ENCODE assay signal across 12 mouse cellular contexts in genomic region chr11:50265931-50266330, GRCm38 (mm10). TPM values are rescaled to one million over a fixed set of nuclear protein-coding genes. Genes with fewer than 3 reads are reported as not detected.
DNase-seq lines count a peak whose midpoint lies in the region; ATAC-seq and TF ChIP-seq lines count a peak whose summit lies in the region.
"Had no signal": no experiment of that assay in that cellular context is flagged by ENCODE, and none has a peak within 500 bp of the region (broad histone marks: within the 10 kb centered on the region; RNA-seq: fewer than 3 reads in every experiment).

No protein-coding gene starts in this region.

- peak; percentile 40; the same call in 1 of the 2 replicates for ATAC-seq in granulocyte monocyte progenitor cell, adult 5-6 weeks (replicated peaks; ENCODE audit: poor library complexity, severe bottlenecking)
- no peak for ATAC-seq in heart, embryonic 11.5 days (replicated peaks; ENCODE audit: insufficient number of reproducible peaks, low FRiP score, low TSS enrichment)

- intact Hi-C loops in gastrocnemius, adult 2 months (cut with DNase I): no loop called here

- peak overlapping the region; percentile 46; the same call in 1 of the 2 replicates for H3K27ac ChIP-seq in gastrocnemius, adult 2 months
- H3K27ac ChIP-seq in midbrain, embryonic 10.5 days (replicated peaks): no peak overlapping the region
- no peak overlapping the region for H3K27ac ChIP-seq in heart, embryonic 11.5 days (ENCODE audit: low read depth, low read length)

- no peak for TF ChIP-seq CTCF in gastrocnemius, adult 2 months (IDR thresholded peaks at IDR 0.05)
- TF ChIP-seq CTCF in E14TG2a.4 (conservative IDR thresholded peaks at IDR 0.05; ENCODE audit: low read length): no peak

- H3K27me3 ChIP-seq in E14TG2a.4 (ENCODE audit: insufficient read depth, low read length): no peaks in the 10 kb centered on the region
- H3K27me3 ChIP-seq in midbrain, embryonic 10.5 days (ENCODE audit: low read depth, poor library complexity, severe bottlenecking): no peaks in the 10 kb centered on the region
- no peaks in the 10 kb centered on the region for H3K27me3 ChIP-seq in heart, embryonic 11.5 days (ENCODE audit: control insufficient read depth, insufficient read depth, low read length)

- H3K9me3 ChIP-seq in E14TG2a.4 (ENCODE audit: low read length): no peaks in the 10 kb centered on the region
- H3K9me3 ChIP-seq in midbrain, embryonic 10.5 days (replicated peaks): no peaks in the 10 kb centered on the region
- H3K9me3 ChIP-seq in heart, embryonic 11.5 days (replicated peaks; ENCODE audit: control insufficient read depth, low read length): no peaks in the 10 kb centered on the region

- no peak overlapping the region for H3K4me2 ChIP-seq in heart, embryonic 11.5 days

- WGBS in midbrain, embryonic 10.5 days: 93% methylated on average over 8 of the region's 8 CpGs
- WGBS in heart, embryonic 11.5 days (ENCODE audit: insufficient replicate concordance): 82% methylated on average over 8 of the region's 8 CpGs

- peaks cover 74% of the 10 kb centered on the region for H3K36me3 ChIP-seq in E14TG2a.4 (ENCODE audit: insufficient read depth, low read length)
- peaks cover 79% of the 10 kb centered on the region for H3K36me3 ChIP-seq in midbrain, embryonic 10.5 days
- H3K36me3 ChIP-seq in heart, embryonic 11.5 days (ENCODE audit: control insufficient read depth, insufficient read depth, low read length): peaks cover 27% of the 10 kb centered on the region

- peaks cover 42% of the 10 kb centered on the region for H3K4me1 ChIP-seq in E14TG2a.4 (replicated peaks; ENCODE audit: low read depth, low read length)
- H3K4me1 ChIP-seq in midbrain, embryonic 10.5 days: no peaks in the 10 kb centered on the region
- no peaks in the 10 kb centered on the region for H3K4me1 ChIP-seq in heart, embryonic 11.5 days (ENCODE audit: control insufficient read depth, insufficient read depth, low read length)

- peak; percentile 73 for DNase-seq in gastrocnemius, adult 2 months
- no peak for DNase-seq in gastrocnemius, adult 18-20 months (ENCODE audit: low spot score)
- DNase-seq in kidney, postnatal 14 days: peak; percentile 85
- no peak for DNase-seq in B cell, adult 2 months
- DNase-seq in midbrain, embryonic 10.5 days (ENCODE audit: low spot score): no peak
- DNase-seq: adrenal gland, postnatal 10 days; cerebellum, adult 11 months; midbrain, embryonic 14.5 days; thymus, postnatal 14 days had no signal

- H3K9ac ChIP-seq in heart, embryonic 11.5 days (ENCODE audit: low read depth, low read length): no peak overlapping the region

- no peak overlapping the region for H3K4me3 ChIP-seq in gastrocnemius, adult 2 months
- peak overlapping the region; percentile 26; the same call in 1 of the 2 replicates for H3K4me3 ChIP-seq in E14TG2a.4 (replicated peaks; ENCODE audit: low read length)
- H3K4me3 ChIP-seq in midbrain, embryonic 10.5 days: no peak overlapping the region
- no peak overlapping the region for H3K4me3 ChIP-seq in heart, embryonic 11.5 days (ENCODE audit: low read depth, low read length)

RNA-seq across cellular contexts. Expression of gene Maml1, which starts 26.2 kb away (rescaled TPM):
- total RNA-seq in gastrocnemius, adult 2 months (2021): 1 to 10 TPM; 6.6 to 7.1 TPM
- 1 to 10 TPM; 4.9 to 7.4 TPM for total RNA-seq in gastrocnemius, adult 18-20 months (2021)
- 11.7 and 13.4 TPM in 2 replicates for total RNA-seq in granulocyte monocyte progenitor cell, adult 5-6 weeks (2014; fragmentation: Nextera tagmentation)
- total RNA-seq in granulocyte monocyte progenitor cell, adult 5-6 weeks (2017): 3.9 and 4.6 TPM in 2 replicates
- 5.4 and 5.6 TPM in 2 replicates for polyA plus RNA-seq in midbrain, embryonic 10.5 days (2016; fragmentation: Nextera tagmentation; extraction: Ambion mirVana)
- polyA plus RNA-seq in heart, embryonic 11.5 days (2014; fragmentation: Nextera tagmentation; extraction: Ambion mirVana): 5.5 and 5.9 TPM in 2 replicates

RNA-seq across cellular contexts. Expression of gene Ltc4s, which starts 27.5 kb away (rescaled TPM):
- total RNA-seq in gastrocnemius, adult 2 months (2021): 1 to 10 TPM; 2.1 to 3.2 TPM
- total RNA-seq in gastrocnemius, adult 18-20 months (2021): 1 to 10 TPM in 1 of 2 experiments, under 1 TPM in 1; 0.89 to 2.7 TPM
- total RNA-seq in granulocyte monocyte progenitor cell, adult 5-6 weeks (2014; fragmentation: Nextera tagmentation): 1.6 TPM in 1 of 2 replicates, not detected in the other
- not detected in 2 replicates for total RNA-seq in granulocyte monocyte progenitor cell, adult 5-6 weeks (2017)
- polyA plus RNA-seq in midbrain, embryonic 10.5 days (2016; fragmentation: Nextera tagmentation; extraction: Ambion mirVana): 0.75 and 1.2 TPM in 2 replicates
- 0.74 TPM in 1 of 2 replicates, not detected in the other for polyA plus RNA-seq in heart, embryonic 11.5 days (2014; fragmentation: Nextera tagmentation; extraction: Ambion mirVana)

RNA-seq across cellular contexts. Expression of gene Mgat4b, which starts 55.2 kb away (rescaled TPM):
- total RNA-seq in gastrocnemius, adult 2 months (2021): 10 to 100 TPM; 33.9 to 40.7 TPM
- 10 to 100 TPM; 38.3 to 39.1 TPM for total RNA-seq in gastrocnemius, adult 18-20 months (2021)
- total RNA-seq in granulocyte monocyte progenitor cell, adult 5-6 weeks (2014; fragmentation: Nextera tagmentation): 22.7 and 23.9 TPM in 2 replicates
- 11.5 and 14.6 TPM in 2 replicates for total RNA-seq in granulocyte monocyte progenitor cell, adult 5-6 weeks (2017)
- 12.1 and 18.1 TPM in 2 replicates for polyA plus RNA-seq in midbrain, embryonic 10.5 days (2016; fragmentation: Nextera tagmentation; extraction: Ambion mirVana)
- 14.2 and 14.4 TPM in 2 replicates for polyA plus RNA-seq in heart, embryonic 11.5 days (2014; fragmentation: Nextera tagmentation; extraction: Ambion mirVana)

RNA-seq across cellular contexts. Expression of gene Sqstm1, which starts 55.3 kb away (rescaled TPM):
- 100 to 1,000 TPM; 376 to 655 TPM for total RNA-seq in gastrocnemius, adult 2 months (2021)
- 100 to 1,000 TPM; 521 to 604 TPM for total RNA-seq in gastrocnemius, adult 18-20 months (2021)
- total RNA-seq in granulocyte monocyte progenitor cell, adult 5-6 weeks (2014; fragmentation: Nextera tagmentation): 89.7 and 92.6 TPM in 2 replicates
- total RNA-seq in granulocyte monocyte progenitor cell, adult 5-6 weeks (2017): 131 and 165 TPM in 2 replicates
- 136 and 165 TPM in 2 replicates for polyA plus RNA-seq in midbrain, embryonic 10.5 days (2016; fragmentation: Nextera tagmentation; extraction: Ambion mirVana)
- polyA plus RNA-seq in heart, embryonic 11.5 days (2014; fragmentation: Nextera tagmentation; extraction: Ambion mirVana): 159 and 197 TPM in 2 replicates

RNA-seq across cellular contexts. Expression of gene Canx, which starts 59.5 kb away (rescaled TPM):
- total RNA-seq in gastrocnemius, adult 2 months (2021): 100 to 1,000 TPM in 1 of 2 experiments, 10 to 100 TPM in 1; 94.2 to 123 TPM
- 100 to 1,000 TPM in 1 of 2 experiments, 10 to 100 TPM in 1; 92.2 to 110 TPM for total RNA-seq in gastrocnemius, adult 18-20 months (2021)
- 406 and 409 TPM in 2 replicates for total RNA-seq in granulocyte monocyte progenitor cell, adult 5-6 weeks (2014; fragmentation: Nextera tagmentation)
- 955 and 1,233 TPM in 2 replicates for total RNA-seq in granulocyte monocyte progenitor cell, adult 5-6 weeks (2017)
- polyA plus RNA-seq in midbrain, embryonic 10.5 days (2016; fragmentation: Nextera tagmentation; extraction: Ambion mirVana): 324 and 343 TPM in 2 replicates
- 221 and 236 TPM in 2 replicates for polyA plus RNA-seq in heart, embryonic 11.5 days (2014; fragmentation: Nextera tagmentation; extraction: Ambion mirVana)

Comparison
In these comparisons a context has a peak if more than half of its experiments do, and no peak if none do; other contexts are left out.
1. DNase-seq: peak in gastrocnemius, adult 2 months (single experiment) and kidney, postnatal 14 days (single experiment); none in gastrocnemius, adult 18-20 months (single experiment), B cell, adult 2 months (0 of 2) and midbrain, embryonic 10.5 days (single experiment).